Mouse (Mus musculus) embryonic facial prominence, embryonic 10.5 days (tissue): ENCODE measurements around the gene Rcan2. TPM values are rescaled to one million over a fixed set of nuclear protein-coding genes. Genes with fewer than 3 reads are reported as not detected.

Experiments used
- DNase-seq: peaks from one replicate; pipeline ENCODE4 v3.0.0-alpha.2; 2017; ENCODE audit warnings: low spot score
- H3K27ac ChIP-seq: fragments of 300-500 bp; sonication (generic); replicated peaks from 2 replicates; pipeline ENCODE4 v1.5.1; 2016; ENCODE audit warnings: mild to moderate bottlenecking
- H3K27me3 ChIP-seq: fragments of 300-500 bp; sonication (generic); replicated peaks from 2 replicates; pipeline ENCODE4 v1.6.1; 2016; ENCODE audit warnings: low read depth, mild to moderate bottlenecking; ENCODE audit not compliant: poor library complexity, severe bottlenecking
- H3K36me3 ChIP-seq: fragments of 300-500 bp; sonication (generic); replicated peaks from 2 replicates; pipeline ENCODE4 v1.6.1; 2016; ENCODE audit warnings: mild to moderate bottlenecking, moderate library complexity
- H3K4me1 ChIP-seq: fragments of 300-500 bp; sonication (generic); 2 replicates; pipeline ENCODE4 v1.6.1; 2016
- H3K4me3 ChIP-seq: fragments of 300-500 bp; sonication (generic); 2 replicates; pipeline ENCODE4 v1.5.1; 2016; ENCODE audit warnings: mild to moderate bottlenecking, moderate library complexity
- H3K9me3 ChIP-seq: fragments of 300-500 bp; sonication (generic); 2 replicates; pipeline ENCODE4 v1.6.1; 2016; ENCODE audit warnings: mild to moderate bottlenecking
- WGBS: fragments of 180-500 bp; shearing (Covaris S2); methylation state at CpG from one replicate; pipeline ENCODE4 v1.1.7; 2016; 5-methylcytosine and 5-hydroxymethylcytosine counted together
- polyA plus RNA-seq: library from polyadenylated mRNA; unstranded; fragments of >200 nt; fragmentation: Nextera tagmentation; extraction: Ambion mirVana; gene quantifications from 2 replicates; pipeline ENCODE4 v1.2.1, GENCODE M21; 2016

The Rcan2 gene
- polyA plus RNA-seq, 1 experiment from 2014 or later = 3.2 TPM

- Histone ChIP-seq H3K4me3 (no peak overlapping the region), H3K9me3 (no peaks in the 10 kb centered on the region), H3K27ac (no peak overlapping the region), H3K4me1 (peaks cover 11% of the 10 kb centered on the region), H3K36me3 (no peaks in the 10 kb centered on the region), H3K27me3 (peaks cover 12% of the 10 kb centered on the region)
- peak; percentile 10 for DNase-seq
- WGBS = 54% methylated on average over 6 of the region's 6 CpGs
These were observed 275.0 kb downstream of the Rcan2 start for GRCm38 (mm10) chr17:44076051-44076680.

- Histone ChIP-seq H3K9me3 (no peaks in the 10 kb centered on the region), H3K27me3 (peaks cover 12% of the 10 kb centered on the region), H3K36me3 (no peaks in the 10 kb centered on the region), H3K4me1 (peaks cover 11% of the 10 kb centered on the region), H3K4me3 (no peak overlapping the region), H3K27ac (no peak overlapping the region)
- 87% methylated on average over 12 of the region's 12 CpGs for WGBS
- DNase-seq = no peak
These were observed 276.1 kb downstream of the Rcan2 start for GRCm38 (mm10) chr17:44077146-44077842.

GRCm38 (mm10) chr17:44077843-44078160, 276.7 kb downstream of the Rcan2 start:
- no peak overlapping the region for H3K4me3 ChIP-seq
- H3K4me1 ChIP-seq = peaks cover 11% of the 10 kb centered on the region
- H3K36me3 ChIP-seq = no peaks in the 10 kb centered on the region
- H3K27me3 ChIP-seq = peaks cover 12% of the 10 kb centered on the region
- H3K27ac ChIP-seq = no peak overlapping the region
- no peak for DNase-seq
- 75% methylated on average over 2 of the region's 2 CpGs for WGBS
- no peaks in the 10 kb centered on the region for H3K9me3 ChIP-seq

GRCm38 (mm10) chr17:44078631-44079350, 277.6 kb downstream of the Rcan2 start, which contains the start of gene Enpp5:
Gene Enpp5 (plus strand): TSS chr17:44078813.
- H3K4me3 ChIP-seq = peak within 1 kb of the TSS; percentile 80
- H3K27ac ChIP-seq = peak within 1 kb of the TSS; percentile 71
- H3K4me1 ChIP-seq = peaks cover 11% of the 10 kb centered on the region
- H3K27me3 ChIP-seq = peaks cover 12% of the 10 kb centered on the region
- DNase-seq = peak; percentile 85
- H3K9me3 ChIP-seq = no peaks in the 10 kb centered on the region
- under 1% methylated on average over 31 of the region's 31 CpGs for WGBS
- H3K36me3 ChIP-seq = no peaks in the 10 kb centered on the region

- H3K9me3 ChIP-seq = no peaks in the 10 kb centered on the region
- WGBS = 90% methylated on average over 4 of the region's 4 CpGs
- H3K27ac ChIP-seq = no peak overlapping the region
- no peak overlapping the region for H3K4me3 ChIP-seq
- DNase-seq = no peak
- no peaks in the 10 kb centered on the region for H3K36me3 ChIP-seq
- H3K27me3 ChIP-seq = peaks cover 3% of the 10 kb centered on the region; the same call in 1 of the 2 replicates
- H3K4me1 ChIP-seq = peaks cover 11% of the 10 kb centered on the region
These were observed 282.0 kb downstream of the Rcan2 start for GRCm38 (mm10) chr17:44083156-44083555.

GRCm38 (mm10) chr17:44088226-44088625, 287.1 kb downstream of the Rcan2 start:
- Histone ChIP-seq H3K9me3 (no peaks in the 10 kb centered on the region), H3K4me1 (no peaks in the 10 kb centered on the region), H3K4me3 (no peak overlapping the region), H3K27ac (no peak overlapping the region), H3K27me3 (no peaks in the 10 kb centered on the region), H3K36me3 (no peaks in the 10 kb centered on the region)
- no peak for DNase-seq
- WGBS = 90% methylated on average over 3 of the region's 3 CpGs

Other genes starting within 250 kb of the Rcan2 start
- gene Pla2g7, start 233.3 kb upstream of the Rcan2 start, polyA plus RNA-seq = 5.0 and 5.1 TPM in 2 replicates
- 0.14 and 0.17 TPM in 2 replicates for gene Tdrd6, start 171.1 kb upstream of the Rcan2 start, polyA plus RNA-seq
- 34.5 and 38.1 TPM in 2 replicates for gene Slc25a27, start 134.1 kb upstream of the Rcan2 start, polyA plus RNA-seq
- 33.7 and 34.2 TPM in 2 replicates for gene Cyp39a1, start 133.9 kb upstream of the Rcan2 start, polyA plus RNA-seq